Mouse (Mus musculus) small intestine, adult 2 months (tissue): ENCODE data around the gene Trabd2b.

Source experiments
- CTCF ChIP-seq: fragments of 200-500 bp; IDR thresholded peaks from 2 replicates; pipeline ENCODE4 v1.5.1; 2012; ENCODE audit warnings: low read depth, mild to moderate bottlenecking, control low read depth, inconsistent platforms, low read length, moderate library complexity, mixed read lengths; ENCODE audit not compliant: insufficient replicate concordance, insufficient read length; ENCODE audit errors: extremely low read depth
- POLR2A ChIP-seq: fragments of 200-500 bp; IDR thresholded peaks from 2 replicates; pipeline ENCODE4 v1.6.1; 2012; ENCODE audit warnings: low read depth, mild to moderate bottlenecking, control low read depth, inconsistent platforms, low read length, moderate library complexity

- TF ChIP-seq CTCF (no peak), POLR2A (no peak)
Observed at GRCm38 (mm10) chr4:114487701-114488100, 81.2 kb downstream of the Trabd2b start.
